Mouse (Mus musculus) frontal cortex, postnatal 25 days (tissue): ENCODE measurements at regions not wholly inside any gene's neighbourhood (a gene's known extent, or its start where the extent isn't known, plus 50 kb on each side); places are given as distances from the start of the nearest gene placed in this dataset.

Source experiments
- DNase-seq, 2 experiments: peaks; one replicate each; pipeline ENCODE4 v3.0.0; 2022; ENCODE audit warnings: low spot score in 2 of 2

- no peak for DNase-seq
Observed at GRCm38 (mm10) chr8:112212170-112212569, 197.3 kb upstream of the Gm6793 start.

GRCm38 (mm10) chr8:112196423-112196822 lies 181.6 kb upstream of the Gm6793 start:
- no peak for DNase-seq

GRCm38 (mm10) chr8:112195880-112196279 lies 181.0 kb upstream of the Gm6793 start:
- no peak for DNase-seq

- DNase-seq: peak in 1 of 2 experiments; percentile 10
Observed at GRCm38 (mm10) chr8:112191846-112192245, 177.0 kb upstream of the Gm6793 start.

GRCm38 (mm10) chr8:112189698-112190097 lies 174.9 kb upstream of the Gm6793 start:
- no peak for DNase-seq

GRCm38 (mm10) chr8:112170184-112170583 lies 155.3 kb upstream of the Gm6793 start:
- no peak for DNase-seq

GRCm38 (mm10) chr8:112156656-112157055 lies 141.8 kb upstream of the Gm6793 start:
- DNase-seq: no peak

GRCm38 (mm10) chr8:112138924-112139323 lies 124.1 kb upstream of the Gm6793 start:
- DNase-seq: no peak

- DNase-seq: no peak
Observed at GRCm38 (mm10) chr8:112130196-112130595, 115.4 kb upstream of the Gm6793 start.

- no peak for DNase-seq
Observed at GRCm38 (mm10) chr8:112128833-112129518, 114.1 kb upstream of the Gm6793 start.

- DNase-seq: no peak
Observed at GRCm38 (mm10) chr8:112111950-112112349, 97.1 kb upstream of the Gm6793 start.

- peak; percentile 8 to 17 for DNase-seq
Observed at GRCm38 (mm10) chr8:112097883-112098635, 83.2 kb upstream of the Gm6793 start.

- no peak for DNase-seq
Observed at GRCm38 (mm10) chr8:112094881-112095280, 80.0 kb upstream of the Gm6793 start.

- no peak for DNase-seq
Observed at GRCm38 (mm10) chr8:112093554-112093953, 78.7 kb upstream of the Gm6793 start.

- DNase-seq: no peak
Observed at GRCm38 (mm10) chr8:112092831-112093230, 78.0 kb upstream of the Gm6793 start.

- DNase-seq: no peak
Observed at GRCm38 (mm10) chr8:112078621-112079020, 63.8 kb upstream of the Gm6793 start.

GRCm38 (mm10) chr8:112072205-112072604 lies 57.4 kb upstream of the Gm6793 start:
- no peak for DNase-seq

GRCm38 (mm10) chr8:112070251-112070650 lies 55.4 kb upstream of the Gm6793 start:
- no peak for DNase-seq
